Mouse (Mus musculus): Measurements from ENCODE around the gene Cdkn1a. TPM values are rescaled to one million over a fixed set of nuclear protein-coding genes. Genes with fewer than 3 reads are reported as not detected.
"Not testable (repeated sequence)": the region's sequence is repeated elsewhere in the genome, so short reads cannot be mapped to it uniquely, and the experiment has no call there.

Cdkn1a gene
- polyA plus RNA-seq, 1 experiment from 2014 or later = 33.4 TPM

- not testable (repeated sequence) for DNase-seq (ENCODE audit: low spot score); H3K27me3 ChIP-seq (ENCODE audit: control insufficient read depth, insufficient read depth, low read length); H3K4me3 ChIP-seq (ENCODE audit: low read depth, low read length); H3K4me2 ChIP-seq (replicated peaks; ENCODE audit: low read depth, low read length); ATAC-seq (ENCODE audit: low FRiP score); H3K36me3 ChIP-seq (ENCODE audit: control insufficient read depth, insufficient read depth, low read length); H3K4me1 ChIP-seq (replicated peaks; ENCODE audit: control insufficient read depth, insufficient read depth, low read length); H3K27ac ChIP-seq (ENCODE audit: low read depth, low read length); H3K9ac ChIP-seq (ENCODE audit: low read depth, low read length); H3K9me3 ChIP-seq (ENCODE audit: control insufficient read depth, low read length)
- 86% methylated on average over 6 of the region's 6 CpGs for WGBS
Measured at GRCm38 (mm10) chr17:29110356-29110755, 19.6 kb downstream of the Cdkn1a start.

- H3K4me3 ChIP-seq (ENCODE audit: low read depth, low read length) = no peak overlapping the region
- H3K9ac ChIP-seq (ENCODE audit: low read depth, low read length) = no peak overlapping the region
- no peak overlapping the region for H3K27ac ChIP-seq (ENCODE audit: low read depth, low read length)
- no peak for DNase-seq (ENCODE audit: low spot score)
- 89% methylated on average over 5 of the region's 5 CpGs for WGBS
- H3K36me3 ChIP-seq (ENCODE audit: control insufficient read depth, insufficient read depth, low read length) = no peaks in the 10 kb centered on the region
- no peaks in the 10 kb centered on the region for H3K9me3 ChIP-seq (ENCODE audit: control insufficient read depth, low read length)
- H3K4me1 ChIP-seq (replicated peaks; ENCODE audit: control insufficient read depth, insufficient read depth, low read length) = no peaks in the 10 kb centered on the region
- H3K27me3 ChIP-seq (ENCODE audit: control insufficient read depth, insufficient read depth, low read length) = no peaks in the 10 kb centered on the region
- ATAC-seq (ENCODE audit: low FRiP score) = no peak
- no peak overlapping the region for H3K4me2 ChIP-seq (replicated peaks; ENCODE audit: low read depth, low read length)
Measured at GRCm38 (mm10) chr17:29111332-29111731, 20.6 kb downstream of the Cdkn1a start.

- DNase-seq (ENCODE audit: low spot score) = no peak
- Histone ChIP-seq H3K9me3 (ENCODE audit: control insufficient read depth, low read length) (no peaks in the 10 kb centered on the region), H3K36me3 (ENCODE audit: control insufficient read depth, insufficient read depth, low read length) (no peaks in the 10 kb centered on the region), H3K27ac (ENCODE audit: low read depth, low read length) (no peak within 1 kb of the TSS), H3K4me1 (replicated peaks; ENCODE audit: control insufficient read depth, insufficient read depth, low read length) (no peaks in the 10 kb centered on the region), H3K27me3 (ENCODE audit: control insufficient read depth, insufficient read depth, low read length) (no peaks in the 10 kb centered on the region), H3K4me3 (ENCODE audit: low read depth, low read length) (no peak within 1 kb of the TSS), H3K9ac (ENCODE audit: low read depth, low read length) (no peak within 1 kb of the TSS), H3K4me2 (replicated peaks; ENCODE audit: low read depth, low read length) (no peak within 1 kb of the TSS)
- 90% methylated on average over 13 of the region's 13 CpGs for WGBS
- no peak for ATAC-seq (ENCODE audit: low FRiP score)
Measured at GRCm38 (mm10) chr17:29113591-29114352, 23.0 kb downstream of the Cdkn1a start, which contains the start of gene Rab44. Rab44 (plus strand) TSS chr17:29114145.

- Histone ChIP-seq H3K4me3 (ENCODE audit: low read depth, low read length) (no peak overlapping the region), H3K27ac (ENCODE audit: low read depth, low read length) (no peak overlapping the region), H3K9ac (ENCODE audit: low read depth, low read length) (no peak overlapping the region), H3K9me3 (ENCODE audit: control insufficient read depth, low read length) (no peaks in the 10 kb centered on the region), H3K4me2 (replicated peaks; ENCODE audit: low read depth, low read length) (no peak overlapping the region), H3K36me3 (ENCODE audit: control insufficient read depth, insufficient read depth, low read length) (no peaks in the 10 kb centered on the region), H3K27me3 (ENCODE audit: control insufficient read depth, insufficient read depth, low read length) (no peaks in the 10 kb centered on the region), H3K4me1 (replicated peaks; ENCODE audit: control insufficient read depth, insufficient read depth, low read length) (no peaks in the 10 kb centered on the region)
- no peak for ATAC-seq (ENCODE audit: low FRiP score)
- 76% methylated on average over 12 of the region's 12 CpGs for WGBS
- DNase-seq (ENCODE audit: low spot score) = no peak
Measured at GRCm38 (mm10) chr17:29116023-29116422, 25.2 kb downstream of the Cdkn1a start.

GRCm38 (mm10) chr17:29117006-29117648, 26.4 kb downstream of the Cdkn1a start:
- no peak overlapping the region for H3K9ac ChIP-seq (ENCODE audit: low read depth, low read length)
- DNase-seq (ENCODE audit: low spot score) (no peak), ATAC-seq (ENCODE audit: low FRiP score) (no peak)
- no peaks in the 10 kb centered on the region for H3K9me3 ChIP-seq (ENCODE audit: control insufficient read depth, low read length)
- H3K36me3 ChIP-seq (ENCODE audit: control insufficient read depth, insufficient read depth, low read length) = no peaks in the 10 kb centered on the region
- no peaks in the 10 kb centered on the region for H3K4me1 ChIP-seq (replicated peaks; ENCODE audit: control insufficient read depth, insufficient read depth, low read length)
- H3K4me2 ChIP-seq (replicated peaks; ENCODE audit: low read depth, low read length) = no peak overlapping the region
- no peak overlapping the region for H3K4me3 ChIP-seq (ENCODE audit: low read depth, low read length)
- WGBS = 75% methylated on average over 8 of the region's 8 CpGs
- no peak overlapping the region for H3K27ac ChIP-seq (ENCODE audit: low read depth, low read length)
- H3K27me3 ChIP-seq (ENCODE audit: control insufficient read depth, insufficient read depth, low read length) = no peaks in the 10 kb centered on the region

GRCm38 (mm10) chr17:29118057-29118456, 27.3 kb downstream of the Cdkn1a start:
- DNase-seq (ENCODE audit: low spot score) (no peak), ATAC-seq (ENCODE audit: low FRiP score) (no peak)
- Histone ChIP-seq H3K9me3 (ENCODE audit: control insufficient read depth, low read length) (no peaks in the 10 kb centered on the region), H3K36me3 (ENCODE audit: control insufficient read depth, insufficient read depth, low read length) (no peaks in the 10 kb centered on the region), H3K27me3 (ENCODE audit: control insufficient read depth, insufficient read depth, low read length) (no peaks in the 10 kb centered on the region), H3K4me1 (replicated peaks; ENCODE audit: control insufficient read depth, insufficient read depth, low read length) (no peaks in the 10 kb centered on the region), H3K27ac (ENCODE audit: low read depth, low read length) (no peak overlapping the region), H3K4me3 (ENCODE audit: low read depth, low read length) (no peak overlapping the region), H3K4me2 (replicated peaks; ENCODE audit: low read depth, low read length) (no peak overlapping the region), H3K9ac (ENCODE audit: low read depth, low read length) (no peak overlapping the region)
- 56% methylated on average over 5 of the region's 5 CpGs for WGBS

- Histone ChIP-seq H3K9me3 (ENCODE audit: control insufficient read depth, low read length) (no peaks in the 10 kb centered on the region), H3K4me1 (replicated peaks; ENCODE audit: control insufficient read depth, insufficient read depth, low read length) (no peaks in the 10 kb centered on the region), H3K4me3 (ENCODE audit: low read depth, low read length) (no peak overlapping the region), H3K9ac (ENCODE audit: low read depth, low read length) (no peak overlapping the region), H3K36me3 (ENCODE audit: control insufficient read depth, insufficient read depth, low read length) (no peaks in the 10 kb centered on the region), H3K27me3 (ENCODE audit: control insufficient read depth, insufficient read depth, low read length) (no peaks in the 10 kb centered on the region), H3K27ac (ENCODE audit: low read depth, low read length) (no peak overlapping the region), H3K4me2 (replicated peaks; ENCODE audit: low read depth, low read length) (no peak overlapping the region)
- DNase-seq (ENCODE audit: low spot score) (no peak), ATAC-seq (ENCODE audit: low FRiP score) (no peak)
- 60% methylated on average over 12 of the region's 12 CpGs for WGBS
Measured at GRCm38 (mm10) chr17:29120666-29121065, 29.9 kb downstream of the Cdkn1a start.

- WGBS = 88% methylated on average over 6 of the region's 6 CpGs
- H3K9ac ChIP-seq (ENCODE audit: low read depth, low read length) = no peak overlapping the region
- H3K36me3 ChIP-seq (ENCODE audit: control insufficient read depth, insufficient read depth, low read length) = no peaks in the 10 kb centered on the region
- no peaks in the 10 kb centered on the region for H3K4me1 ChIP-seq (replicated peaks; ENCODE audit: control insufficient read depth, insufficient read depth, low read length)
- no peak overlapping the region for H3K27ac ChIP-seq (ENCODE audit: low read depth, low read length)
- no peak overlapping the region for H3K4me2 ChIP-seq (replicated peaks; ENCODE audit: low read depth, low read length)
- H3K9me3 ChIP-seq (ENCODE audit: control insufficient read depth, low read length) = no peaks in the 10 kb centered on the region
- no peak for ATAC-seq (ENCODE audit: low FRiP score)
- no peaks in the 10 kb centered on the region for H3K27me3 ChIP-seq (ENCODE audit: control insufficient read depth, insufficient read depth, low read length)
- no peak for DNase-seq (ENCODE audit: low spot score)
- H3K4me3 ChIP-seq (ENCODE audit: low read depth, low read length) = no peak overlapping the region
Measured at GRCm38 (mm10) chr17:29122817-29123216, 32.0 kb downstream of the Cdkn1a start.

Data from hindbrain, embryonic 11.5 days (tissue).